Mouse (Mus musculus) G1E-ER4 (cell line): ENCODE measurements around the gene Celf2. TPM values are rescaled to one million over a fixed set of nuclear protein-coding genes. Genes with fewer than 3 reads are reported as not detected.

Experiments used
- GATA1 ChIP-seq: IDR thresholded peaks from one replicate; pipeline ENCODE4 v1.8.0; 2012; ENCODE audit warnings: low read length, inconsistent platforms
- polyA plus RNA-seq: library from polyadenylated mRNA; stranded (reverse); fragments of >175 nt; gene quantifications from 2 replicates; pipeline ENCODE4 v1.2.3, GENCODE M21; 2012

The Celf2 gene
- polyA plus RNA-seq, 1 experiment, result 0.32 TPM

- TF ChIP-seq GATA1, result no peak
These were observed 813.9 kb downstream of the Celf2 start for GRCm38 (mm10) chr2:6695353-6695951.

DNA sequence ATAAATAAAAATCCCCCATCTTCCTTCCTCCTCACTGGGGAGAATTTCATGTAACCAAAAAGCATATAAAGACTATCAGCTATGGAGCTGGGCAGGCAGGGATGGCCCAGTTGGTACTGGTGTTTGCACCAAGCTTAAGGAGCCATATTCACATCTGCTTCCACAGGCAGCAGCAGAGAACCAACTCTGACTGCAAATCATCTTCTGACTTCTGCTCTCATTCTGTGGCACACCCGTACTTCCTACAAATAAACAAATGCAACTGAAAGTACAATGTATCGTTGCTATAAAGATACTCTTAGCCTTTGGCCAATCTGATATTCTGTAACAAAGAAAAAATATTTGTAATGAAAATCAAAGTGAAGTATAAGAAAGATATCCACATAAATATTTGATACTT lies 819.7 kb downstream of the Celf2 start:
- TF ChIP-seq GATA1, result no peak

GRCm38 (mm10) chr2:6678231-6678630 lies 831.1 kb downstream of the Celf2 start:
- TF ChIP-seq GATA1, result no peak

- no peak for TF ChIP-seq GATA1
These were observed 831.9 kb downstream of the Celf2 start for GRCm38 (mm10) chr2:6677457-6677856.

GRCm38 (mm10) chr2:6674401-6674800 lies 835.0 kb downstream of the Celf2 start:
- TF ChIP-seq GATA1, result no peak

DNA sequence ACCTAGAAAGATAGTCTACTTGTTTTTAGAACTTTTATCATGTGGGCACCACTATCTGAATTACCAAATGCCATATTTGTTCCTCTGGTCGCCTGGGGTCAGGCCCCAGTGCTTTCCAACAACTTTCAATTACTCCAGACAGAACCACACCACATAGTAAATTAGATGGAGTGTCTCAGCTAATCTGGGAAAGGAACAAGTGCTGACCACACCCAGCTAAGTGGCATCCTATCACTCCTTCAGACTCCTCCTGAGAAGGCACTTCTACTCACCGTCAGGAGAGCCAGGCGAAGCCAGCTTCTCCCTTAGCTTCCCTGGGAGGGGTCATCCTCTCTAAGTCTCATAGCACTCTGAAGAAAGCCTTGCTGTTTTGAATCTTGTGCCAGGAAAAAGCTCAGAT lies 835.9 kb downstream of the Celf2 start:
- no peak for TF ChIP-seq GATA1

DNA sequence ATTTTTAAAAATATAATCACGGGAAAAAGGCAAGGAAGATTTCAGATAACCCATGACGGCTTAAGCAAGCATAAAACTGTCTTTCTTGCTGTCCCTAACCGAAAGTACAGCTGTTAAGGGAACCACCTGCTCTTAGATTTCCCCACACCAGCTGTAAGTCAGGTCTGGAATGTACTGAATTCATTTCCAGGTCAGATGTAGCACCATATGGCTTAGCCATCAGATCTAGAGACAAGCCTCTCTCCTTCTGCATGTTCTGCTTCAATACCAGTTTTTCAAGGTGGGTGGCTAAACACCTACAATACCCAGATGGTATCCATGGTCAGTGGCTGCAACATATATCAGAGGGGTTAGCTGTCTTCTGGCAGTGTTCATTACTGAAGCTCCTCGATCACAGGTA lies 841.8 kb downstream of the Celf2 start:
- TF ChIP-seq GATA1, result no peak

DNA sequence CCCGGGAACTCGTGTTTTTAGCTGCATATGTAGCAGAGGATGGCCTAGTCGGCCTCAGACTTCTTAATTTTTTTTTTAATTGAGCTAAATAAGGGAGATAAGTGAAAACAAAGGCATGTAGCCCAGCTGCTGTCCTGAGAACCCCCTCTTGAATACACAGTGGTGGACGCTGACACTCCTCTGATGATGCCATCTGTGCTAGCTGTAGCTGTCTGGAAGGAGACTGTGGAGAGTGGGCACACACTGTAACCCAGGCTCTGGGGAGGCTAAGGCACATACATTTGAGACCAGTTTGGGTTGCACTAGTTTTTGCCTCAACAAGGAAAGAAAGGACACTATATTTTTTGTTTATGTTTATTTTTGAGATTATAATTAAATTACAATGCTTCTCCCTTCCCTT lies 849.5 kb downstream of the Celf2 start:
- no peak for TF ChIP-seq GATA1

DNA sequence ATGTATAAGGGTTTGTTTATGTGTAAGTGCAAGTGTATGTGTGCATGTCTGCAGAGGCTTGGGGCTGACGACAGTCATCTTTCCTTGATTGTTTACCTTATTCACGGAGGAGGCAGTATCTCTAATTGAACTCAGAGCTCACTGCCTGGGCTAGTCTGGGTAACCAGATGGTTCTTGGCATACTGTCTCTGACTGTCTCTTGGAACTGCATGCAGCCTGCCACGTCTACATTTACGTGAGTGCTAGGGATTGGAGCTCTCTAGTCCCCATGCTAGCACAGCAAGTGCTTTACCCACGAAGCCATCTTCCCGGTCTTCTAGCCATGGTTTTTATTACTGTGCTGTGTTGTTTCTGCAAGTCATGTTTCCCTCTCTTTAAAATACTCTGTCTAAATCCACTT lies 855.6 kb downstream of the Celf2 start:
- TF ChIP-seq GATA1, result no peak

GRCm38 (mm10) chr2:6651697-6652096 lies 857.7 kb downstream of the Celf2 start:
- TF ChIP-seq GATA1, result no peak

GRCm38 (mm10) chr2:6648877-6649276 lies 860.5 kb downstream of the Celf2 start:
- TF ChIP-seq GATA1, result no peak

DNA sequence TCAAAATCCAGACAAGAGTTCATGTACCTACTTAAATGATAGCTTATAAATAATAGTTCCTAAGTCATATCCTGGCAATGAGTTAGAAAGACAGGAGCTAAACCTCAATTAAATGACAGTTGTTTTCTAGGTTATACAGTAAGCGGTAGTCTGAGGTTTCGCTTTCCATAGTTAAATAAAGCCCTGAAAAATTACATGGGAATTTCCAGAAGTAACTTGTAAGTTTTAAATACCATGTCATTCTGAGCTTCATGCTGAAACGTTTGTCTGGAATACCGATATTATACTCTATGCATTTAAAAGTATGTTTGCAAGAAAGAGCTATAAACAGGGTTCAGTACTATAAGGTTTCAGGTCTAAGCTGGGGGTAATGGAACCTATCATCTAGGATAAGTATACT lies 862.3 kb downstream of the Celf2 start:
- no peak for TF ChIP-seq GATA1

GRCm38 (mm10) chr2:6646325-6646724 lies 863.0 kb downstream of the Celf2 start:
- no peak for TF ChIP-seq GATA1

DNA sequence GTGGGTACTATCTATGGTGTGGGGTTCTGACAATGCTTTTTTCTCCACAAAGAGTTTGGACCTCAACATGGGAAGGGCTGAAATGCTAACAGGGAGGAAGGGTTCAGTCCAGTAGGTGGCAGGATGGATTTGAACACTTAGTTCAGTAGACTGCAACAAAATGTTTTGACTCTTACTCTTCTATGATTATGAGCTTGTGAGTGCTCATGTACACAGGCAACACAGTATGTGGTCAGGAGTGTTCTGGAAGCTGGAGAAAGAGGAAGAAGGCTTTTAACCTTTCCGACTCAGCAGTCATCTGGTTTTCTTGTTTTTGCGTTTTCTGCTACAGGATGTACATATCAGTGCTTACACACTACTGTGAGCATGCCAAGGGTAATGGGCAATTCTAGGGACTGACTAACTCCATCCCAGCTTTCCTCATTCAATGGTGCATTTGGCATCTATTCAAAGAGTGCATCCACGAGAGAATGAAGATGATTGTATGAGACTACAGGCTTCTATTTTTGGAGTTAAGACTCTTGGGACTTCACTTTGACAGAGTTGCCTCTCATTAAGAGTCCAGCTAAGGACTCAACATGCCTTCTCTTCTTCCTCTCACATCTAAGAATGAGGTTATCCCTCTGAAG lies 867.0 kb downstream of the Celf2 start:
- no peak for TF ChIP-seq GATA1

GRCm38 (mm10) chr2:6639370-6639769 lies 870.0 kb downstream of the Celf2 start:
- no peak for TF ChIP-seq GATA1

- TF ChIP-seq GATA1, result no peak
These were observed 872.2 kb downstream of the Celf2 start for GRCm38 (mm10) chr2:6637147-6637546.

- no peak for TF ChIP-seq GATA1
These were observed 874.5 kb downstream of the Celf2 start for GRCm38 (mm10) chr2:6634899-6635298.
